Mouse (Mus musculus) small intestine, adult 2 months (tissue): Measurements from ENCODE around the gene Fbxl20. TPM values are rescaled to one million over a fixed set of nuclear protein-coding genes. Genes with fewer than 3 reads are reported as not detected.

Experiments used
- H3K27ac ChIP-seq: fragments of 200-500 bp; 2 replicates; pipeline ENCODE4 v1.5.1; 2012; ENCODE audit warnings: low read depth, low read length, control low read depth, inconsistent platforms; ENCODE audit not compliant: insufficient read depth
- H3K27me3 ChIP-seq: fragments of 200-500 bp; 2 replicates; pipeline ENCODE4 v1.6.1; 2012; ENCODE audit warnings: mild to moderate bottlenecking, moderate library complexity, low read length, inconsistent platforms; ENCODE audit not compliant: control insufficient read depth, insufficient read depth
- H3K36me3 ChIP-seq: fragments of 200-500 bp; 2 replicates; pipeline ENCODE4 v1.6.1; 2012; ENCODE audit warnings: mild to moderate bottlenecking, low read length, control low read depth, inconsistent platforms; ENCODE audit not compliant: control insufficient read depth, insufficient read depth
- H3K4me1 ChIP-seq: fragments of 200-500 bp; 2 replicates; pipeline ENCODE4 v1.6.1; 2012; ENCODE audit warnings: low read length, inconsistent platforms, mixed read lengths; ENCODE audit not compliant: control insufficient read depth, insufficient read depth, insufficient read length
- H3K4me3 ChIP-seq: fragments of 200-500 bp; 2 replicates; pipeline ENCODE4 v1.5.1; 2012; ENCODE audit warnings: low read depth, mild to moderate bottlenecking, control low read depth, inconsistent platforms, low read length, moderate library complexity
- CTCF ChIP-seq: fragments of 200-500 bp; IDR thresholded peaks from 2 replicates; pipeline ENCODE4 v1.5.1; 2012; ENCODE audit warnings: low read depth, mild to moderate bottlenecking, control low read depth, inconsistent platforms, low read length, moderate library complexity, mixed read lengths; ENCODE audit not compliant: insufficient replicate concordance, insufficient read length; ENCODE audit errors: extremely low read depth
- POLR2A ChIP-seq: fragments of 200-500 bp; IDR thresholded peaks from 2 replicates; pipeline ENCODE4 v1.6.1; 2012; ENCODE audit warnings: low read depth, mild to moderate bottlenecking, control low read depth, inconsistent platforms, low read length, moderate library complexity
- WGBS: fragments of 180-500 bp; shearing (Covaris S2); methylation state at CpG from one replicate; pipeline ENCODE4 v1.1.7; 2018; 5-methylcytosine and 5-hydroxymethylcytosine counted together
- polyA plus RNA-seq: library from polyadenylated mRNA; depleted of rRNA; stranded (reverse); fragments of >200 nt; gene quantifications from 2 replicates; pipeline ENCODE4 v1.2.3, GENCODE M21; 2012

The Fbxl20 gene
- polyA plus RNA-seq, 1 experiment, result 9.9 TPM

- no peak overlapping the region for H3K4me3 ChIP-seq
- WGBS, result 22% methylated on average over 13 of the region's 13 CpGs
- H3K36me3 ChIP-seq, result no peaks in the 10 kb centered on the region
- TF ChIP-seq POLR2A (no peak), CTCF (peak; percentile 86; the same call in 1 of the 2 replicates)
- H3K27ac ChIP-seq, result no peak overlapping the region
- no peaks in the 10 kb centered on the region for H3K4me1 ChIP-seq
- H3K27me3 ChIP-seq, result no peaks in the 10 kb centered on the region
Observed at GRCm38 (mm10) chr11:98075195-98075808, 74.9 kb downstream of the Fbxl20 start.

GRCm38 (mm10) chr11:98073442-98073841, 76.8 kb downstream of the Fbxl20 start:
- Histone ChIP-seq H3K27ac (no peak overlapping the region), H3K36me3 (no peaks in the 10 kb centered on the region), H3K4me3 (no peak overlapping the region), H3K27me3 (no peaks in the 10 kb centered on the region), H3K4me1 (no peaks in the 10 kb centered on the region)
- no peak for TF ChIP-seq POLR2A
- no peak for TF ChIP-seq CTCF
- 85% methylated on average over 4 of the region's 4 CpGs for WGBS

GRCm38 (mm10) chr11:98067255-98067654, 82.9 kb downstream of the Fbxl20 start:
- TF ChIP-seq POLR2A (no peak), CTCF (no peak)
- 94% methylated on average over 21 of the region's 21 CpGs for whole genome bisulfite sequencing
- Histone ChIP-seq H3K4me1 (no peaks in the 10 kb centered on the region), H3K27me3 (no peaks in the 10 kb centered on the region), H3K4me3 (no peak overlapping the region), H3K36me3 (no peaks in the 10 kb centered on the region), H3K27ac (no peak overlapping the region)

- H3K27me3 ChIP-seq, result no peaks in the 10 kb centered on the region
- H3K27ac ChIP-seq, result no peak overlapping the region
- no peak for TF ChIP-seq POLR2A
- no peak for TF ChIP-seq CTCF
- no peaks in the 10 kb centered on the region for H3K36me3 ChIP-seq
- H3K4me1 ChIP-seq, result peaks cover 5% of the 10 kb centered on the region; the same call in 1 of the 2 replicates
- H3K4me3 ChIP-seq, result no peak overlapping the region
- WGBS, result 85% methylated on average over 12 of the region's 12 CpGs
Observed at GRCm38 (mm10) chr11:98066201-98066600, 84.0 kb downstream of the Fbxl20 start.

- Histone ChIP-seq H3K36me3 (no peaks in the 10 kb centered on the region), H3K27ac (no peak overlapping the region), H3K4me3 (no peak overlapping the region), H3K27me3 (no peaks in the 10 kb centered on the region), H3K4me1 (peaks cover 5% of the 10 kb centered on the region; the same call in 1 of the 2 replicates)
- no peak for TF ChIP-seq CTCF
- TF ChIP-seq POLR2A, result no peak
- WGBS, result 30% methylated on average over 6 of the region's 6 CpGs
Observed at GRCm38 (mm10) chr11:98061904-98062562, 88.2 kb downstream of the Fbxl20 start.

- TF ChIP-seq CTCF (no peak), POLR2A (no peak)
- no peaks in the 10 kb centered on the region for H3K27me3 ChIP-seq
- no peaks in the 10 kb centered on the region for H3K36me3 ChIP-seq
- H3K4me3 ChIP-seq, result no peak overlapping the region
- WGBS, result 61% methylated on average over 3 of the region's 3 CpGs
- peaks cover 5% of the 10 kb centered on the region; the same call in 1 of the 2 replicates for H3K4me1 ChIP-seq
- H3K27ac ChIP-seq, result no peak overlapping the region
Observed at GRCm38 (mm10) chr11:98061441-98061840, 88.8 kb downstream of the Fbxl20 start.

GRCm38 (mm10) chr11:98060104-98060692, 90.0 kb downstream of the Fbxl20 start:
- H3K4me3 ChIP-seq, result no peak overlapping the region
- H3K36me3 ChIP-seq, result no peaks in the 10 kb centered on the region
- no peaks in the 10 kb centered on the region for H3K27me3 ChIP-seq
- WGBS, result 73% methylated on average over 5 of the region's 5 CpGs
- H3K27ac ChIP-seq, result no peak overlapping the region
- no peak for TF ChIP-seq POLR2A
- TF ChIP-seq CTCF, result no peak
- peaks cover 5% of the 10 kb centered on the region; the same call in 1 of the 2 replicates for H3K4me1 ChIP-seq
